Mouse (Mus musculus) liver, embryonic 11.5 days (tissue): Measurements from ENCODE around the gene Nectin4. TPM values are rescaled to one million over a fixed set of nuclear protein-coding genes. Genes with fewer than 3 reads are reported as not detected.

Source experiments
- ATAC-seq: fragments of 200-750 bp; cut with Nextera tagmentation; replicated peaks from 2 replicates; pipeline ENCODE4 v1.8.0; 2017; ENCODE audit warnings: moderate number of reproducible peaks, mild to moderate bottlenecking, moderate TSS enrichment, moderate library complexity; ENCODE audit not compliant: low FRiP score
- DNase-seq: peaks from one replicate; pipeline ENCODE4 v3.0.0-alpha.2; 2017; ENCODE audit warnings: low spot score
- H3K27ac ChIP-seq: fragments of 300-500 bp; sonication (generic); 2 replicates; pipeline ENCODE4 v1.5.1; 2014; ENCODE audit warnings: mild to moderate bottlenecking, low read depth, low read length, control low read depth
- H3K27me3 ChIP-seq: fragments of 300-500 bp; sonication (generic); replicated peaks from 2 replicates; pipeline ENCODE4 v1.6.1; 2014; ENCODE audit warnings: low read length, mixed read lengths; ENCODE audit not compliant: control insufficient read depth, insufficient read depth
- H3K36me3 ChIP-seq: fragments of 300-500 bp; sonication (generic); 2 replicates; pipeline ENCODE4 v1.6.1; 2014; ENCODE audit warnings: mild to moderate bottlenecking, low read length, moderate library complexity, mixed read lengths; ENCODE audit not compliant: control insufficient read depth, insufficient read depth
- H3K4me1 ChIP-seq: fragments of 300-500 bp; sonication (generic); replicated peaks from 2 replicates; pipeline ENCODE4 v1.6.1; 2014; ENCODE audit warnings: low read length, mixed read lengths; ENCODE audit not compliant: control insufficient read depth, insufficient read depth
- H3K4me2 ChIP-seq: fragments of 300-500 bp; sonication (generic); 2 replicates; pipeline ENCODE4 v1.6.1; 2014; ENCODE audit warnings: mild to moderate bottlenecking, control low read depth, moderate library complexity
- H3K4me3 ChIP-seq: fragments of 300-500 bp; sonication (generic); 2 replicates; pipeline ENCODE4 v1.5.1; 2014; ENCODE audit warnings: low read depth, low read length, control low read depth
- H3K9ac ChIP-seq: fragments of 300-500 bp; sonication (generic); 2 replicates; pipeline ENCODE4 v1.6.1; 2014; ENCODE audit warnings: low read depth, low read length, control low read depth
- H3K9me3 ChIP-seq: fragments of 300-500 bp; sonication (generic); 2 replicates; pipeline ENCODE4 v1.6.1; 2016; ENCODE audit warnings: low read length, inconsistent platforms, mixed read lengths; ENCODE audit not compliant: control insufficient read depth
- WGBS: fragments of 180-500 bp; shearing (Covaris S2); extraction: QIAGEN DNeasy Blood & Tissue Kit; methylation state at CpG from one replicate; pipeline ENCODE4 v1.1.7; 2014; 5-methylcytosine and 5-hydroxymethylcytosine counted together
- polyA plus RNA-seq: library from polyadenylated mRNA; unstranded; fragments of >200 nt; fragmentation: Nextera tagmentation; extraction: Ambion mirVana; gene quantifications from 2 replicates; pipeline ENCODE4 v1.2.1, GENCODE M21; 2014

The Nectin4 gene
- polyA plus RNA-seq, 1 experiment from 2014 or later: 0.53 TPM

- H3K4me3 ChIP-seq: no peak overlapping the region
- ATAC-seq: no peak
- no peak overlapping the region for H3K9ac ChIP-seq
- peaks cover 5% of the 10 kb centered on the region; the same call in 1 of the 2 replicates for H3K4me1 ChIP-seq
- H3K36me3 ChIP-seq: no peaks in the 10 kb centered on the region
- 62% methylated on average over 7 of the region's 7 CpGs for WGBS
- no peak overlapping the region for H3K27ac ChIP-seq
- H3K4me2 ChIP-seq: no peak overlapping the region
- no peak for DNase-seq
- no peaks in the 10 kb centered on the region for H3K9me3 ChIP-seq
- no peaks in the 10 kb centered on the region for H3K27me3 ChIP-seq
These were observed 4.0 kb upstream of the Nectin4 start for GRCm38 (mm10) chr1:171365934-171366333.

GRCm38 (mm10) chr1:171372880-171373279 is 3.0 kb downstream of the Nectin4 start:
- Histone ChIP-seq H3K4me1 (peaks cover 10% of the 10 kb centered on the region), H3K4me2 (no peak overlapping the region), H3K9ac (no peak overlapping the region), H3K27ac (no peak overlapping the region), H3K36me3 (no peaks in the 10 kb centered on the region), H3K27me3 (no peaks in the 10 kb centered on the region; the same call in 1 of the 2 replicates), H3K4me3 (no peak overlapping the region), H3K9me3 (no peaks in the 10 kb centered on the region)
- WGBS: 70% methylated on average over 3 of the region's 3 CpGs
- ATAC-seq (no peak), DNase-seq (no peak)

- Histone ChIP-seq H3K9ac (no peak overlapping the region), H3K27ac (no peak overlapping the region), H3K4me2 (peak overlapping the region; percentile 12; the same call in 1 of the 2 replicates), H3K4me3 (no peak overlapping the region), H3K4me1 (peaks cover 15% of the 10 kb centered on the region), H3K9me3 (no peaks in the 10 kb centered on the region), H3K27me3 (no peaks in the 10 kb centered on the region; the same call in 1 of the 2 replicates), H3K36me3 (no peaks in the 10 kb centered on the region)
- 6% methylated on average over 4 of the region's 4 CpGs for WGBS
- DNase-seq (no peak), ATAC-seq (no peak)
These were observed 4.0 kb downstream of the Nectin4 start for GRCm38 (mm10) chr1:171373946-171374345.

GRCm38 (mm10) chr1:171375646-171376097 is 5.8 kb downstream of the Nectin4 start:
- Histone ChIP-seq H3K4me1 (peaks cover 21% of the 10 kb centered on the region), H3K9ac (no peak overlapping the region), H3K27me3 (peaks cover 14% of the 10 kb centered on the region), H3K9me3 (no peaks in the 10 kb centered on the region), H3K4me2 (no peak overlapping the region), H3K36me3 (no peaks in the 10 kb centered on the region), H3K4me3 (no peak overlapping the region), H3K27ac (no peak overlapping the region)
- no peak for DNase-seq
- peak; percentile 32; the same call in 1 of the 2 replicates for ATAC-seq
- WGBS: 41% methylated on average over 9 of the region's 9 CpGs

GRCm38 (mm10) chr1:171378298-171378697 is 8.4 kb downstream of the Nectin4 start:
- H3K4me2 ChIP-seq: no peak overlapping the region
- H3K27ac ChIP-seq: no peak overlapping the region
- no peak overlapping the region for H3K4me3 ChIP-seq
- peaks cover 20% of the 10 kb centered on the region for H3K27me3 ChIP-seq
- peaks cover 20% of the 10 kb centered on the region for H3K4me1 ChIP-seq
- ATAC-seq: no peak
- no peaks in the 10 kb centered on the region for H3K36me3 ChIP-seq
- no peaks in the 10 kb centered on the region for H3K9me3 ChIP-seq
- WGBS: 71% methylated on average over 6 of the region's 6 CpGs
- H3K9ac ChIP-seq: no peak overlapping the region
- no peak for DNase-seq

GRCm38 (mm10) chr1:171379935-171380599 is 10.2 kb downstream of the Nectin4 start:
- H3K27ac ChIP-seq: no peak overlapping the region
- H3K4me3 ChIP-seq: peak overlapping the region; percentile 22
- no peaks in the 10 kb centered on the region for H3K9me3 ChIP-seq
- no peaks in the 10 kb centered on the region for H3K36me3 ChIP-seq
- 5% methylated on average over 31 of the region's 31 CpGs for WGBS
- DNase-seq: peak; percentile 69
- peak; percentile 63 for ATAC-seq
- peaks cover 13% of the 10 kb centered on the region for H3K4me1 ChIP-seq
- H3K27me3 ChIP-seq: peaks cover 20% of the 10 kb centered on the region
- no peak overlapping the region for H3K9ac ChIP-seq
- H3K4me2 ChIP-seq: peak overlapping the region; percentile 48

- Histone ChIP-seq H3K4me2 (no peak overlapping the region), H3K9ac (no peak overlapping the region), H3K4me1 (peaks cover 11% of the 10 kb centered on the region; the same call in 1 of the 2 replicates), H3K27me3 (peaks cover 20% of the 10 kb centered on the region), H3K36me3 (no peaks in the 10 kb centered on the region), H3K4me3 (no peak overlapping the region), H3K27ac (no peak overlapping the region), H3K9me3 (no peaks in the 10 kb centered on the region)
- ATAC-seq (no peak), DNase-seq (no peak)
- 77% methylated on average over 11 of the region's 11 CpGs for WGBS
These were observed 12.3 kb downstream of the Nectin4 start for GRCm38 (mm10) chr1:171382096-171382620.

GRCm38 (mm10) chr1:171384361-171384760 is 14.5 kb downstream of the Nectin4 start:
- ATAC-seq (no peak), DNase-seq (no peak)
- peaks cover 18% of the 10 kb centered on the region for H3K27me3 ChIP-seq
- H3K4me1 ChIP-seq: peaks cover 6% of the 10 kb centered on the region; the same call in 1 of the 2 replicates
- H3K9me3 ChIP-seq: no peaks in the 10 kb centered on the region
- no peak overlapping the region for H3K4me2 ChIP-seq
- H3K9ac ChIP-seq: no peak overlapping the region
- no peak overlapping the region for H3K27ac ChIP-seq
- no peaks in the 10 kb centered on the region for H3K36me3 ChIP-seq
- 64% methylated on average over 9 of the region's 9 CpGs for WGBS
- no peak overlapping the region for H3K4me3 ChIP-seq

- no peaks in the 10 kb centered on the region for H3K36me3 ChIP-seq
- no peak overlapping the region for H3K4me3 ChIP-seq
- no peak overlapping the region for H3K9ac ChIP-seq
- DNase-seq (no peak), ATAC-seq (no peak)
- H3K27ac ChIP-seq: no peak overlapping the region
- H3K4me1 ChIP-seq: no peaks in the 10 kb centered on the region; the same call in none of the 2 replicates
- H3K4me2 ChIP-seq: no peak overlapping the region
- WGBS: 60% methylated on average over 9 of the region's 9 CpGs
- no peaks in the 10 kb centered on the region for H3K9me3 ChIP-seq
- peaks cover 11% of the 10 kb centered on the region for H3K27me3 ChIP-seq
These were observed 15.3 kb downstream of the Nectin4 start for GRCm38 (mm10) chr1:171385171-171385570.
